9 mouse cellular contexts compared by ENCODE assay signal in genomic region chr14:8062537-8063301, GRCm38 (mm10). TPM values are rescaled to one million over a fixed set of nuclear protein-coding genes. Genes with fewer than 3 reads are reported as not detected.
DNase-seq lines count a peak whose midpoint lies in the region; ATAC-seq lines count a peak whose summit lies in the region.
"Had no signal": no experiment of that assay in that cellular context is flagged by ENCODE, and none has a peak within 500 bp of the region (broad histone marks: within the 10 kb centered on the region; RNA-seq: fewer than 3 reads in every experiment).

No protein-coding gene starts in this region.

- no peak overlapping the region for H3K4me2 ChIP-seq in midbrain, embryonic 13.5 days (replicated peaks)
- no peak overlapping the region for H3K4me2 ChIP-seq in hindbrain, embryonic 16.5 days (ENCODE audit: low read length)
- H3K4me2 ChIP-seq in neural tube, embryonic 13.5 days, result no peak overlapping the region
- H3K4me2 ChIP-seq: lung, embryonic 14.5 days had no signal

- H3K36me3 ChIP-seq in midbrain, embryonic 10.5 days, result no peaks in the 10 kb centered on the region
- 0 out of 2 replicates have a peak, but pooled peaks cover under 1% of the 10 kb centered on the region for H3K36me3 ChIP-seq in midbrain, embryonic 13.5 days
- no peaks in the 10 kb centered on the region for H3K36me3 ChIP-seq in hindbrain, embryonic 16.5 days (ENCODE audit: control insufficient read depth, insufficient read depth, low read length)
- H3K36me3 ChIP-seq in neural tube, embryonic 13.5 days, result no peaks in the 10 kb centered on the region

- no peaks in the 10 kb centered on the region for H3K27me3 ChIP-seq in midbrain, embryonic 10.5 days (ENCODE audit: low read depth, poor library complexity, severe bottlenecking)
- no peaks in the 10 kb centered on the region for H3K27me3 ChIP-seq in midbrain, embryonic 13.5 days
- no peaks in the 10 kb centered on the region for H3K27me3 ChIP-seq in hindbrain, embryonic 16.5 days (replicated peaks; ENCODE audit: control insufficient read depth, insufficient read depth, low read length)
- H3K27me3 ChIP-seq in neural tube, embryonic 13.5 days, result no peaks in the 10 kb centered on the region

- peak; percentile 7 for DNase-seq in embryo, embryonic 10.5 days (ENCODE audit: low spot score)
- no peak for DNase-seq in embryo, embryonic 11 days
- DNase-seq in midbrain, embryonic 10.5 days (ENCODE audit: low spot score), result no peak
- no peak for DNase-seq in gastrocnemius, postnatal 36 days
- DNase-seq in liver, result no peak

- H3K9me3 ChIP-seq in midbrain, embryonic 10.5 days (replicated peaks), result no peaks in the 10 kb centered on the region
- H3K9me3 ChIP-seq in midbrain, embryonic 13.5 days, result no peaks in the 10 kb centered on the region
- H3K9me3 ChIP-seq in hindbrain, embryonic 16.5 days (ENCODE audit: control insufficient read depth, low read length), result no peaks in the 10 kb centered on the region
- no peaks in the 10 kb centered on the region for H3K9me3 ChIP-seq in neural tube, embryonic 13.5 days

- H3K4me1 ChIP-seq in midbrain, embryonic 10.5 days, result peaks cover 21% of the 10 kb centered on the region
- H3K4me1 ChIP-seq in midbrain, embryonic 13.5 days (replicated peaks), result peaks cover 14% of the 10 kb centered on the region
- peaks cover 2% of the 10 kb centered on the region; the same call in 1 of the 2 replicates for H3K4me1 ChIP-seq in hindbrain, embryonic 16.5 days (ENCODE audit: control insufficient read depth, insufficient read depth, low read depth, low read length)
- H3K4me1 ChIP-seq in neural tube, embryonic 13.5 days (replicated peaks), result peaks cover 14% of the 10 kb centered on the region

- 73% methylated on average over 3 of the region's 3 CpGs for WGBS in midbrain, embryonic 10.5 days
- 48% methylated on average over 3 of the region's 3 CpGs for WGBS in midbrain, embryonic 13.5 days
- WGBS in hindbrain, embryonic 16.5 days, result 36% methylated on average over 3 of the region's 3 CpGs
- WGBS in neural tube, embryonic 13.5 days, result 35% methylated on average over 3 of the region's 3 CpGs

- intact Hi-C loops in gastrocnemius, postnatal 36 days (cut with DNase I), result no loop called here

- H3K9ac ChIP-seq in midbrain, embryonic 13.5 days (replicated peaks), result no peak overlapping the region
- H3K9ac ChIP-seq in hindbrain, embryonic 16.5 days (ENCODE audit: low read depth, low read length), result no peak overlapping the region
- no peak overlapping the region for H3K9ac ChIP-seq in neural tube, embryonic 13.5 days
- H3K9ac ChIP-seq: lung, embryonic 14.5 days had no signal

- peak overlapping the region; percentile 70 for H3K27ac ChIP-seq in midbrain, embryonic 10.5 days (replicated peaks)
- no peak overlapping the region for H3K27ac ChIP-seq in midbrain, embryonic 13.5 days
- peak overlapping the region; percentile 49; the same call in 1 of the 2 replicates for H3K27ac ChIP-seq in hindbrain, embryonic 16.5 days (ENCODE audit: low read depth, low read length)
- peak overlapping the region; percentile 52 for H3K27ac ChIP-seq in neural tube, embryonic 13.5 days (replicated peaks)

- no peak for ATAC-seq in midbrain, embryonic 13.5 days
- ATAC-seq in hindbrain, embryonic 16.5 days, result peak; percentile 75
- no peak for ATAC-seq in neural tube, embryonic 13.5 days (ENCODE audit: low read depth)

- no peak overlapping the region for H3K4me3 ChIP-seq in midbrain, embryonic 10.5 days
- no peak overlapping the region for H3K4me3 ChIP-seq in midbrain, embryonic 13.5 days (replicated peaks)
- no peak overlapping the region for H3K4me3 ChIP-seq in hindbrain, embryonic 16.5 days (ENCODE audit: low read length)
- no peak overlapping the region for H3K4me3 ChIP-seq in neural tube, embryonic 13.5 days

RNA-seq across cellular contexts. Expression of gene Rpp14, which starts 17.4 kb away (rescaled TPM):
- polyA plus RNA-seq in midbrain, embryonic 10.5 days (2016; fragmentation: Nextera tagmentation; extraction: Ambion mirVana), result 57.5 and 60.1 TPM in 2 replicates
- 47.9 and 52.4 TPM in 2 replicates for polyA plus RNA-seq in midbrain, embryonic 13.5 days (2015; fragmentation: Nextera tagmentation; extraction: Ambion mirVana)
- polyA plus RNA-seq in hindbrain, embryonic 16.5 days (2015; fragmentation: Nextera tagmentation; extraction: Ambion mirVana), result 50.1 and 50.8 TPM in 2 replicates
- 50.0 and 58.1 TPM in 2 replicates for polyA plus RNA-seq in neural tube, embryonic 13.5 days (2015; fragmentation: Nextera tagmentation; extraction: Ambion mirVana)
- total RNA-seq in gastrocnemius, postnatal 36 days (2021), result 10 to 100 TPM; 24.5 to 28.4 TPM

RNA-seq across cellular contexts. Expression of gene Pxk, which starts 35.3 kb away (rescaled TPM):
- polyA plus RNA-seq in midbrain, embryonic 10.5 days (2016; fragmentation: Nextera tagmentation; extraction: Ambion mirVana), result 14.7 and 17.8 TPM in 2 replicates
- polyA plus RNA-seq in midbrain, embryonic 13.5 days (2015; fragmentation: Nextera tagmentation; extraction: Ambion mirVana), result 49.2 and 50.2 TPM in 2 replicates
- 67.9 and 70.4 TPM in 2 replicates for polyA plus RNA-seq in hindbrain, embryonic 16.5 days (2015; fragmentation: Nextera tagmentation; extraction: Ambion mirVana)
- polyA plus RNA-seq in neural tube, embryonic 13.5 days (2015; fragmentation: Nextera tagmentation; extraction: Ambion mirVana), result 64.3 and 67.8 TPM in 2 replicates
- total RNA-seq in gastrocnemius, postnatal 36 days (2021), result 10 to 100 TPM; 10.7 to 12.2 TPM
